Mouse (Mus musculus) layer of hippocampus, postnatal 36 days (tissue): Measurements from ENCODE around the gene Upk3b. TPM values are rescaled to one million over a fixed set of nuclear protein-coding genes. Genes with fewer than 3 reads are reported as not detected.
"Not testable (repeated sequence)": the region's sequence is repeated elsewhere in the genome, so short reads cannot be mapped to it uniquely, and the experiment has no call there.

Experiments used
- DNase-seq, 2 experiments: peaks; one replicate each; pipeline ENCODE4 v3.0.0; 2022
- total RNA-seq, 2 experiments: library from RNA; stranded (reverse); gene quantifications; 2 replicates each; pipeline ENCODE4 v1.2.3; 2021

The Upk3b gene
- total RNA-seq, 2 experiments from 2014 or later = not detected

DNA sequence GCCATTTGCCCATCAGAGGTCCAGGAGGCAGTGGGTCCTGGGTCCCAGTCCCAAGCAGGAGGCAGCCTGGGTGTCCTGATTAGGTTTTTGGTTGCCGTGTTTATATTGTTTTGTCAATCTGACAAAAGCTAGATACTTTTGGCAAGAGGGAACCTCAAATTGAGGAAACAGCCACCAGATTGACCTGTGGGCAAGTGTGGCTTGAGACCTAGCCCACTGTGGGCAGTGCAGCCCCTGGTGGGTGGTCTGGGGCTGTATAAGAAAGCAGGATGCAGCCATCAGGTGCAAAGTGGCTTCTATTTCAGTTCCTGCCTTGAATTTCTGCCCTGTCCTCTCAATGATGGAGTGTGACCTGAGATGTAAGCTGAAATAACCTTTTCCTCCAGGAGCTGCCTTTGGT lies 3.0 kb upstream of the Upk3b start:
- DNase-seq = no peak

DNA sequence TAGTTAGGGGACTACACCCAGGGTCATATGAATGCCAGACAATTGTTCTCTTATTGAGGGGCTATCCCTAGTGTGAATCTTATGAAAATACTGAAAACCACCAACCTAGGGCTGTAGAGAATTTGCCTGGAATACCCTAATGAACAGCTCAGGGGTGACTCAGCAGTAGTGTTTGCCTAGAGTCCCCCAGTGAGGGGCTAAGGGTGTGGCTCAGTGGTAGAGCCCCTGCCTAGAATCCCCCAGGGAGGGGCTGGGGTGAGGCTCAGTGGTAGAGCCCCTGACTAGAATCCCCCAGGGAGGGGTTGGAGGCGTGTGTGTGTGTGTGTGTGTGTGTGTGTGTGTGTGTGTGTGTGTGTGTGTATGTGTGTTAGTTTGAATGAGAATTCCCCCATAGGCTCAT lies 1.6 kb upstream of the Upk3b start:
- no peak for DNase-seq

DNA sequence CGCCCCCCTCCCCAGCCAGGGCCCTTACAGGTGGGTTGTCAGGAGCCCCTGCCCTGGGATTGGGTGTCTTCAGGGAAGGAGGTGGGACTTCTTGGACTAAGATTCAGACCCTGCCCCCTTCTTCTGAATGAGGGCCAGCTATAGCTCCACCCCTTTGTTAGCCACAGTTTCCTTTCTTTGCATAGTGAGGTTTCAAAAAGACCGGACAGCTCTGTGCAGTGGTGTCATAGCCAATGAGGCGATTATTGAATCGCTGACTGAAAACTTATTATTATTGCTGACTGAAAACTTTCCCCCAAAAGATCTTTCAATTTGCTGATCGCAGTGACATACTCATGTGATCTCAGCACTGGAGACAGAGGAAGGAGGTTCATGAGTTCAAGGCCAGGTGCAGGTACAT lies 1.9 kb downstream of the Upk3b start:
- DNase-seq = no peak

DNA sequence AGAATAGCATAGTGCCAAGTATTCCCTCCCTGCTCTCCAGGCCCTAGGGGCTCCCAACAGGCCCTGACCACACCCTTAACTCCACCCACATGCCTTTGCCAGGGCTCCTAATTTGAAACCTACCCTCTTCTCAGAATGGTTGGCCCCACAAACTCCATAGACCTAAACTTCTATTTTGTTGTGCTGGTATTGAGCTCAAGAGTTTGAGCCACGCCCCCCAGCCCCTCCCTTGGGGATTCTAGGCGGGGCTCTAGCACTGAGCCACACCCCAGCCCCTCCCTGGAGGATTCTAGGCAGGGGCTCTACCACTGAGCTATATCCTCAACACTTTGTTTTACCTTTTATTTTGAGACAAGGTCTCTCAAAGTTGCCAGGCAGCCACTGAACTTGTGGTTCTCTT lies 3.0 kb downstream of the Upk3b start:
- DNase-seq = no peak

DNA sequence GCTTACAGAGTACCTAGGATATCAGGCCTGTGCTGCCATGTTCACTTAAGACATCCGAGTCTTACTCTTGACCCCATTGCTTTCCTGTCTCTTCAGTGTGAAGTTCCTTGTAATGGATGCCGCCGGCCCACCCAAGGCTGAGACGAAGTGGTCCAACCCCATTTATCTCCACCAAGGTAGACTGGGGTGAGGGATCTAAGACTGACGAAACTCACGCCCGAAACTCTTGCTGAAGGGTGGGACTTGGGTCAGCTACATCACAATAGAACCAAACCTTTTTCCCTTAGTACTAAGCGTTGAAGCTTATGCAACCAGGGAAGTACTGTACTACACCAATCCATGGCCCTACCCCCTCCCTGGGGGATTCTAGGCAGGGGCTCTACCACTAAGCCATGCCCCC lies 3.4 kb downstream of the Upk3b start:
- DNase-seq = no peak

DNA sequence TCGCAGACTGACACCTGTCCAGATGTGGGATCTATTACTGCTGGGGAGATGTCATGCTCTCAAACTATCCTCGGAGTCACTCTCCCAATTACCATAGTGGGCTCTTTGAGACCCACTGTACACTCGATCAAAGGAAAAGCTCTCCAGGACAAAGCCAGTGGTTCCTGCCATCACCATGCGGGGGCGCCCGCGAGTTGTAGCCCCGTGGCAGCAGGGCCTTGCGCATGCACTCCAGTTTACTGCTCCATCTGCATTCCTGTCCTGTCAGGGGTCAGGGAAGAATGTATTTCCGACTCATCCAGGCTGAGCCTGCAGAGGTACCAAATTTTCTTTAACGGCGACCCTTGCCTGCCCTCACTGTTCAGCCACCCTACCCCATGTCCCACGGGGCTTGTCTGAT lies 6.6 kb downstream of the Upk3b start:
- no peak for DNase-seq

DNA sequence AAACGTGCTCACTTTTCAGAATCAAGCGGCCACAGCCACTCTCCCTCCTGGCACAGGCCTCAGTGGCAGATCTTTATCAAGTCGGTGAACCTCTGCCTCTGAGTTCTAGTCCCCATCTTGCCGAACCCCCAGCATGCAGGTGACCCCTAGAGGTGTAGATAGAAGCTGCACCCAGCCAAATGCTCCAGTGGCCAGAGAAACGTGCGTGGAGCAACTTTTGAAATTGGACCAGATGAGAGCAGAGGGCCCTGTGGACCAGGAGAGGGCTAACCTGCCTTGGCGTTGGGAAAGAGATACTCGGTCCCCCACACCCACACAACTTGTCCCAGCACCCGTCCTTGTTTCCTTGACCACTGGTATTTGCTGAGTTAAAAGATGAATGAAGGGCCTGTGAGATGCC lies 7.1 kb downstream of the Upk3b start:
- DNase-seq = no peak

DNA sequence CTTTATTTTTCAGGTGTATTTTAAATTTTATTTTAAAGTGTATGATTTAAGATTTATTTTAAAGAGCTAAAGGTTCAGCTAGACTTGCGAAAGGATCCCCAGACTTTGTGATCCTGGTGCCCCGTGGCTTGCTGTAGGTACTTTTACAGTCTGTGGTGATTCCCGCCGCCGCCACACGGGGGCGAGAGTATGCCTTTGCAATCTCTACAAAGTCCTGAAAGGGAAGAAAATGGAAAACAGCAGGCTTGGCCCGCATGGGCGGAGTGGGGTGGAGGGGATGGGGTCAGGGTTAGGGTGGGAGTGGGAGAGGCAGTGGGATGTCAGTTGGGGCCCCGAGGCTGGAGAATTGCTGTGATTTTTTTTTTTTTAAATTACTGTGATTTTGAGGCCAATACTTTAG lies 7.7 kb downstream of the Upk3b start:
- DNase-seq = peak; percentile 70 to 76

DNA sequence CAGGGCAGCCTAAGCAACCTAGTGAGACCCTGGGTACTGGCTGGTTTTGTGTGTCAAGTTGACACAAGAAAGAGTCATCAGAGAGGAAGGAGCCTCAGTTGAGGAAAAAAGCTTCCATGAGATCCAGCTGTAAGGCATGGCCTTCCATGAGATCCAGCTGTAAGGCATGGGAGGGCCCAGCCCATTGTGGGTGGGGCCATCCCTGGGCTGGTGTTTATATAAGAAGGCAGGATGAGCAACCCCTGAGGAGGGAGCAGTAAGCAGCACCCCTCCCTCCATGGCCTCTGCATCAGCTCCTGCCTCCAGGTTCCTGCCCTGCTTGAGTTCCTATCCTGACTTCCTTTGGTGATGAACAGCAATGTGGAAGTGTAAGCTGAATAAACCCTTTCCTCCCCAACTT lies 10.2 kb downstream of the Upk3b start:
- not testable (repeated sequence) for DNase-seq

DNA sequence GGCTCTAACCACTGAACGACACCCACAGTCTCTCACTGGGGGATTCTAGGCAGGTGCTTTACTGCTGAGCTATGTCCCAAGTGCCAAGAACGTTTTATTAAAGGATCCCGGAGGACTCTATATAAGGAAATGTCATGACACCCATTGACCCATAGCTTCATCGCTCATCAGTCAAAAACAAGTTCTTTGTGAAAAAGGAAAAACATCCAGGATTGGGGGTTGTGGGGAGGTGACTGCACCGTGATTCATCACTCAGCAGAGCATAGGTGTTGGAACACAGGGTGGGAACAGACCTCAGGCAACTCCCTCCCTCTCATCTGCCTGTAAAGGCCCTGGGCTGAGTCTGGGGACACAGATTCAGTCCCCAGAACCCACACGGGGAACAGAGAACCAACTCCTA lies 11.6 kb downstream of the Upk3b start:
- DNase-seq = no peak

DNA sequence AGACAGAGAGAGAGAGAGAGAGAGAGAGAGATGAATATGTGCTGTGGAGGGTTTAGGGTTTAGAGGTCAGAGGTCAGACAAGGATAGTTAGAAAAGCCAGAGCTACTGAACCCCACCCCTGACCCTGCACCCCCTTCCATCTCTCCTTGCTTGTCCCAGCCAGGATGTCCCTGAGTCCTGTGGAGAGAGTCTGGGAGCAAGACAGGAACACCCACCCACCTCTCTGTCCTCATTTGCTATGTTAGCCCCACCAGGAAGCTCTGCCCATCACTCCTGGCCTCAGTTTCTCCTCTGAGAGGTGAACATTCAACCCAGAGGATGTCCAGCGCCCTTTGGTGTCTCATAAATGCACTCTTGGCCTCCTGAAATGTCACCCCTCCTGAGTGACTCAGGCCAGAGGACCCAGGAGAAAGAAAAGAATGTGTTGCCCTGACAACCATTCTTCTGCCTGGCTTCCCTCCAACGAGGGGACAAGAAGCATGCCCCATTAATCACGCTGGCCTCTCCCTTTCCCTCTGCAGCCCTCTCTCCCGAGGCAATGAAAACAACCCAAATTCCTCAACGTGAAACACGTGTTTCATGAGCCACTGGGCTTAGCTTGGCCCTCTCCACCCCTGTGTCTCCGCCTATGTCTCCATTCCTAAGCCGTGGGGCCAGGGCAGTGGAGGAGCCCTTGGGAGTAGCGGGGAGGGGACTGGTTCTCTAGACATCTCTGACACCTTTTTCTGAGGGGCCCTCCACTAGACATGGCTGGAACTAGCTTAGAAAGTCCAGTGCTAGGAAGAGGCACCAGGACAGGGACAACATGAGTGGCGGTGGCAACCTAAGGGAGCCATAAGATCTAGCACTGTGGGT lies 13.2 kb downstream of the Upk3b start:
- DNase-seq = no peak

DNA sequence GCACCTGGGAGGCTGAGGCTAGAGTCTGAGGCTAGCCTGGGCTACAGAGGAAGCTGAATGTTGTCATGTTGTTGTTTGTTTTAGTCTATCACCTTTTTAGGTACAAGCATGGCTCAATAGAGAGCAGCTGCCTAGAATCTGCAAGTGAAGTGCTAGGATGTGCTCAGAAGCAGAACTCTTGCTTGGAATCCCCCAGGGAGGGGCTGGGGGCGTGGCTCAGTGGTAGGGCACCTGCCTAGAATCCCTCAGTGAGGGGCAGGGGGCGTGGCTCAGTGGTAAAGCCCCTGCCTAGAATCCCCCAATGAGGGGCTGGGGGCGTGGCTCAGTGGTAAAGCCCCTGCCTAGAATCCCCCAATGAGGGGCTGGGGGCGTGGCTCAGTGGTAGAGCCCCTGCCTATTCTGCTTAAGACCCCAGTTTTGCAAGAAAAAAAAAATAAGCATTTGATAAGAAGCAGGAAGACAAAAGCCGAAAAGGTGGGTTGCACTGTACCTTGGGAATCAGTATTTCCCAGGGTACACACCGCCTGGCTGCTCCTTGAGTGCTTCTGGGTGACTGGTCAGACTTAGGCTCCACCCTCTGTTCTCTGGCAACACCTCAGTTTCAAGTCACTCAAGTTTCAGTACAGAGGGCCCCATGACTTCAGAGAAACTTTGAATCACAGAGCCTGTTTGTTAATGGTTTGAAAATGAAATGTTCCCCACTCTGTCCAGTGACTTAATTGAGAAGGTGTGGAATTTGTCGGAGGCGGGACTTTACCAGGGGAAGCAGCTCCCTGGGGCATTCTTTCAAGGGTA lies 14.8 kb downstream of the Upk3b start:
- DNase-seq = no peak

DNA sequence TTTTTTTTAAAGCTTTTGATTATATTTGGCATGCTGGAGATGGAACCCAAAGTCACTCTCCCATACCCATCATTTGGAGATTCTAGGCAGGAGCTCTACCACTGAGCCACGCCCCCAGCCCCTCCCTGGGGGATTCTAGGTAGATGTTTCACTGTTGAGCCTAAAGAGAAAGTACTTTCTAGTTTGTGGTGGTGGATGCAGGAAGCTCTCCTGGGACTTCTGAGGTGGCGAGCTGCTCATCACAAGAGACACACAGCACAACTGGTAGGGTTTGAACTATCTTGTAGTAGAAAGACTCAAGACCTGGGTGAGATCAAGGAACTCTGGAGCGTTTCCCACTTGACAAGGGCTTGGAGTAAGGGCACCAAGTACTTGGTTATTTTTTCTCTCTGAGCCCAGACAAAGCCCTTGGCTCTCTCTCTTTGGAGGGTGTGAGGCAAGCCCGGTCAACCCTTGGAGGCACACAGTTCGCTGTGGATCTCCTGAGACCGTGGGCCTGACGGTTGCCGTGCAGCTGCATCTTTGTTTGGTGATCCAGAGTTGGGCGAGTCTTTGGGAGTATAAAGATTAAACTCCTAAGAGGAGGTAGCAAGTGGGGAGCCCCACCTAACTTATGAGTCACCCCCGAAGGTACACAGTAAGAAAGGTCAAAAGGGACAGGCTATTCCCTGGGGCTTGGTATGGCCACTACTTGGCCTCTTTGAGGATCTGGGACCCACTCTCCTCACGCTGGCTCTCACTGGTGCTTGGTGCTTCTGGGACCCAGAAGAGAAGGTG lies 16.2 kb downstream of the Upk3b start, which contains the start of gene Upk3bl:
Gene Upk3bl, plus strand, starts transcription at position 192 of the 777 bp plus-strand sequence.
- DNase-seq = no peak

DNA sequence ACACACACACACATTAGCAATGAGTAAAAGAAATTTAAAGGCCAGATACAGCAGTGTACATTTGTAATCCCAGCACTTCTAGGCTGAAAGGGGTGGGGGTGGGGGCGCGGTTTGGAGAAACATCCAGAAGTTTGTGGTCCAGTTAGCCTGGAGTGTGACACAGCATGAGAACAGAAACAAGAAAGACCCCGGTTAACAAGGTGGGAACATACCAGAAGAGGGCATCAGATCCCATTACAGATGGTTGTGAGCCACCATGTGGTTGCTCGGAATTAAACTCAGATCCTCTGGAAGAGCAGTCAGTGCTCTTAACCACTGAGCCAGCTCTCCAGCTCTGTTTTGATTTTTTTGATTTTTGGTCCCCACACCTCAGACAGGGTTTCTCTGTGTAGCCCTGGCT lies 17.8 kb downstream of the Upk3b start:
- DNase-seq = no peak

DNA sequence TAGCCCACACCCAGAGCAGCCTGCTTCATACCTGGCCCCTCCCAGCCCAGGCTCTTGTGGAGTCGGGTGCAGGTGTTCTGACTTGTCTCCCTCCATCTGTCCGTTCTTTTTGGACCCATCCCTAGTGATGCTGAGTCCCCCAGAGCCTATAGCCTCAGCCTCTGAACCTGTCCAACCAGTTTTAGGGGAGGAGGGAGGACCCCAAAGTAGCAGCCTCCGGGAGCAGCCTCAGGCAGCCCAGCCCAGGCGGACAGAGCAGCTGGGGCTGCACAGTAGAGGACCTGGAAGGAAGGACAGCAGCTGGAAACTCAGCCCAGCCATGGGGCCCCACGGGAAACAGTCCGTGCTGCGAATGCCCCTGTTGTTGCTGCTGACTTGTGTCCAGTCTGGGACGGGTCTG lies 18.8 kb downstream of the Upk3b start:
- no peak for DNase-seq

DNA sequence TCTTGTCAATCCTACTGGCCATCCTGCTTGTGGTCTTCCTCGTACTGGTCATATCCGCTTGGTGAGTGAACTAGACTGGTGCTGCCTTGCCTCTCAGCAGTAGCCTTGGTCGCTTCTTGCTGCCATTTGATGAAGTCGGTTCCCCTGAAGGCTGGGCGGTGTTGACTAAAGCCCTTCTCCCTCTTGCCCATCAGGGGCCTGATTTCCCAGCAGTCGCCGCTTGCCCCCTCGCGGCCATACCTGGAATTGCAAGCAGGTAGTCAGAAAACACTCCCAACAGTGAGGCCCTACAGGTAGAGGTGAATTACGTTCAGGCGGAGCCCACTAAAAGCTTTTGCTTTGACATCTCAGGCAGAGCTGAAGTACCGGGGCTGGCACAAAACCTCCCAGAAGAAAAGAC lies 23.3 kb downstream of the Upk3b start:
- DNase-seq = peak; percentile 63 to 72

DNA sequence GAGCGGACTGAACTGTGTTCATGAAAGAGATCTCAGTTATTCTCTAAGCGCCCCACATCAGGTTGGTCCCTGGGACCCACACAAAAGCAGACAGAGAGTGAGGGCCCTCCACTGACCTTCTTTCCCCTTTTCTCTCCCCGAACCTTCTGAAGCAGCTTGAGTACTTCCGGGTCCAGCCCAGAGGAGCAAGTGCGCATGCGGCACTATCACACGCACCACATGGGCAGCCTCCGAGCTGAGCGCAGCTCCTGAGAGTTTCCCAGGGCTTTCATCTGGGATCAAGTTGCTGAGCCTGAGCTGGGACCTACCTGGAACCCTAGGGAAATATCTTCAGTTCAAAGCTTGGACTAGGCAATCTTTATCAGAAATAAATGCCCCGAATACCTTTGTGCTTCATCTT lies 25.6 kb downstream of the Upk3b start:
- no peak for DNase-seq

DNA sequence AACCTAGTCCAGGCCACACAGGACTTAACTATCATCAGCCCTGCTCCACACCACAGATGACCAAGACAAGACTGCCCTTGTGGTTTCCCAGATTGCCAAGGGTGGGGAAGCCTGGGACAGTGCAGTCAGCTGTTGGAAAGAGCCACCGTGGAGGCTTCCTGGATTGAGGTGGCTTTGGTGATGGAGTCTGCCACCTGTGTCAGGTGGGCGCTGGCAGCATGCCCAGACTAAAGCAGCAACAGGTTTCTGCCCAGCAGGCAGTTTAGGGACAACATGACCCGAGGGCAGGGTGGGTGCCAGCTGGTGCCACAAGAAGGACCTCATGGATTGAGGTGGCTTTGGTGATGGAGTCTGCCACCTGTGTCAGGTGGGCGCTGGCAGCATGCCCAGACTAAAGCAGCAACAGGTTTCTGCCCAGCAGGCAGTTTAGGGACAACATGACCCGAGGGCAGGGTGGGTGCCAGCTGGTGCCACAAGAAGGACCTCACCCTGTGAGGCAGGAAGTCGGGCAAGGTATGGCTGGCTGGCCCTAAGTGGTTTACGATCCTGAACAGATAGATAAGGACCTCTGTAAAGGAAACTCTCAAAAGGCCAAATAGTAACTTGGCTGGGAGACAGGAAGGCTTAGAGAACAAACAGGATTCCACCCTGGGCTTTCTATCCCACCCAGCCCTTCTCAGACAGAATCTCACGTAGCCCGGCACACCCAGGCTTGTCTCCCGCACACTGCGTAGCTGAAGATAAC lies 28.3 kb downstream of the Upk3b start:
- not testable (repeated sequence) for DNase-seq

DNA sequence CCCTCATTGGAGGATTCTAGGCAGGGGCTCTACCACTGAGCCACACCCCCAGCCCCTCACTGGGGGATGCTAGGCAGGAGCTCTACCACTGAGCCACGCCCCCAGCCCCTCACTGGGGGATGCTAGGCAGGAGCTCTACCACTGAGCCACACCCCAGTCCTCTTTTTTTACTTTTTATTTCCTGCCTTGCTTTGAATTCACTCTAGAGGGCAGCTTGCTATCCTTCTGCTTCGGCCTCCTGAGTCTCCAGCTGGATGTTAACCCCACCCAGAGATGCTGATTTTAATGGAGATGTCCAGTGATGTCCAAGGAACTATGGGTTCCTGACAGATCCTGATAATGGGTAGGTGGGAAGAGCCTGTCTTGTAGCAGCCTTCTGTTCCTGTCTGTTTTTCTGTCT lies 31.1 kb downstream of the Upk3b start:
- no peak for DNase-seq

DNA sequence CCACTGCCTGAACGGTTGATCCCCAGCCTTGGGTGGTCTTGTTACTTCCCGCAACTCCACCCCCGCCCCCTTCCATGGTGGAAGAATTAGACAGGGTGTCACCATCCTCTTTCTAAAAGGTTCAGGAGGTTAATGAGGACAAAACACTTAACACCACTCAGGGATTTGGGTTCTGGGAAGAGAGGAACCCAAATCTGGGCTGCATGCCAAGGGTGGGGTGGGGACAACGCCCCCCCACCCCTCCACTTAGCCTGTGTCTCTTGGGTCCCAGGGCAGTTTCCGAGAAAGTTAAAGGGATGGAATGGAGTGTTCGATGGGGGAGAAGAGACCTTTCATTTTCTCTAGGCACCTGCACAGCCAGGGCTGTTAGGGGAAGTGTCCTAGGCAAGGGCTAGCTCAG lies 34.8 kb downstream of the Upk3b start:
- DNase-seq = no peak

DNA sequence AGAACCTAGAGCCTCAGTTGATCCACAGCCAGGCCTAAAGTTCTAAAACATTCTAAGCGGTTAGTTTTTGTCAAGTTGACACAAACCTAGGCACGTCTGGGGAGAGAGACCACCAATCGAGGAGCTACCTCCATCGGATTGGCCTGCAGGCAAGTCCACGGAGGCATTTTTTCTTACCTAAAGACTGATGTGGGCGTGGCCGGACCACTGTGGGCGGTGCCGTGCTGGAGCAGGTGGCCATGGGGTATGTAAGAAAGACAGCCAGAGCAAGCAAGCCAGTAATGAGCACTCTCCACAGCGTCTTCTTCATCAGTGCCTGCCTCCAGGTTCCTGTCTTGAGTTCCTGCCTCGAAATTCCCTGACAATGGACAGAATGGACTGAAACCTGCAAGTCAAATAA lies 35.2 kb downstream of the Upk3b start:
- no peak for DNase-seq

DNA sequence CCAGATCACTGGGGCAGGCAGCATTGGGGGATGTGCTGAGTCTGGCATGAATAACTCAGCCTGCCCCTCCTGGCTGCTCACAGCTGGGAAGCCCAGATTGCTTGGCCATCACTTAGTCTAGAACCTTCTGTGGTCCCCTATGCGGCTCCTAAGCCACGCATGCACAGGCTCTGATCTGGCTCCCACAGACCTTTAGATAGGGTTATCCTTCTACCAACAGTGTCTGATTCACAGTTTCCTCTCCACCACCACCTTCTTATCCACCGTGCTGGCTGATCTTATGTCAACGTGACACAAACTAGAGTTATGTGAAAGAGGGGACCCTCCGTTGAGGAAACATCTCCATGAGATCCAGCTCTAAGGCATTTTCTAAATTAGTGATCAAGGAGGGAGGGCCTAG lies 36.8 kb downstream of the Upk3b start:
- DNase-seq = no peak
